Mouse (Mus musculus): ENCODE data around the gene Psmb7.

DNA sequence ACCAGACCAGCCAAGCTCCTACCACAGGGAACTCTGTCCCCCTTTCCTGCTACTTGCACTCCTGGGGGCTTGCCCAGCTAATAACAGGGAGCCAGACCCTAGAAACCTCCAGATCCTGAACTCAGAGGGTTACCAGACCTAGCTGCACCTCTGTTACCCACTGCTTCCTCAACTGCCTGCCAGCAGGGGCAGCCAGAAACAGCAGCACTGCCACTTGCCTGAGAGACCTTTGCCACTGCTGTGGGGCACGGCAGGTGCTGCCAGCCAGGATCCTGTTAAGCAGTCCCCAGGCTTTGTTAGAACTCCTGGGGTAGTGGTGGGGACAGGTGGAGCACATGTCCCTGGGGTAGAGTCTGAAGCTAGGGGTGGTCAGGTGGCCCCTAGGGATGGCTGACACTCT, 102.3 kb downstream of the Psmb7 start:
- TF ChIP-seq CTCF (IDR thresholded peaks at IDR 0.05; ENCODE audit: low read depth), result peak; percentile 13; the same call in 1 of the 2 replicates
- no peak for TF ChIP-seq EP300 (optimal IDR thresholded peaks at IDR 0.05)
